Mouse (Mus musculus): ENCODE data around the gene Mia2.
"Not testable (repeated sequence)": the region's sequence is repeated elsewhere in the genome, so short reads cannot be mapped to it uniquely, and the experiment has no call there.

The Mia2 gene

DNA sequence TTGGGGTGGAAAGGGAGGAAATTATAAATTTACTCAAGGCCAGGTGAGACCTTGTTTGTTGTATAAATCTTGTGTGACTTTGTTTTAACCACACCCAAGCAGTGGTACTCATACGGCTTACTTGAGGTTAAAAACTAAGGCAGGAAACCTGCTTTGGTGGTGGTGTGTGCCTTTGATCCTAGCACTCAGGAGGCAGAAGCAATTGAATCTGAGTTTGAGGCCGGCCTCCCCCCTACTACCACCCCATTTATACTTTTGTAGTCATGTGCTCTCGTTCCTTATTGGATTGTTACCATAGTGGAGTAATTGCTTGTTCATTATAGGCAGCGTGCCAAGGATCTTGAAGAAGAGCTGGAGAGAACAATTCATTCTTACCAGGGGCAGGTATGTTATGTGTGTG lies 74.3 kb downstream of the Mia2 start:
- DNase-seq, result no peak

DNA sequence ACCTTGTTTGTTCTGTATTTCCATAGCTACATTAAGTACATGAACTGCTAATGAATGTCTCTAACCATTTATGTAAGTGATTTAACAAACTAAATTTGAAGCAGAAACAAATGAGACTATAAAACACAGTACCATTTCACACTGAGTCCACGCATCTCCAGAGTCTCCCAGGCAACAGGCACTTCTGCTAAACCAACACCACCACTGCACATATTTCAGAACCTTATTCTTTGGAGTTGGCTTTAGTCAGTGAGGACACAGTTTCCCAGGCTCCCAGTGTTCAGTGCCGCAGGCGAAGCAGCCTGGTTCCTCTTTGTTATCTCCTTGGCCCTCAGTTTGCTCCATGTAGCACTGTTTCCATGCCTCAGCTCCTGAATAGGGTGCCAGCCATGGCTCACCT lies 82.2 kb downstream of the Mia2 start:
- no peak for DNase-seq

DNA sequence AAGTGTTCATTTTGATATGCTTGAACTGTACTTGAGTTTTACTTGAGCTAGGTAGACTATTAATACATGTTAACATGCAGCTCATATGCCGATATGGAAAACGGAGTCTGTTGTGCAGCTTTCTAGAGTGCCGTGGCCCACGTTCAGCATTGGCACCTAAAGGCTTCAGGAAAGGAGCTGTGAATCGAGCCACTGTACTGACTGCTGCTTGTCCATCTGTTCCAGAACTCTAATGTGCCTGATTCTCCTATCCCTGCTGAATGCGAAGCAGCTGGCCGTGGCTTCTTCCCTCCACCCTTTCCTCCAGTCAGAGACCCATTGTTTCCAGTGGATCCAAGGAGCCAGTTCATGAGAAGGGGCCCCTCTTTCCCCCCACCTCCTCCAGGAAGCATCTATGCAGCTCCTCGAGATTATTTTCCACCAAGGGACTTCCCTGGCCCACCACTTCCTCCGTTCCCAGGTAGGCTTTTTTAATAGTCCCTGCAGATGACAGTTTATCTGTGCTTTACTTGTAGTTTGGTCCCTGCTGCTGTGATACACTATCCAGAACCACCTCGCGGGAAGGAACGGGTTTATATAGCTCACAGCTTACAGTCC lies 92.6 kb downstream of the Mia2 start:
- DNase-seq, result no peak

DNA sequence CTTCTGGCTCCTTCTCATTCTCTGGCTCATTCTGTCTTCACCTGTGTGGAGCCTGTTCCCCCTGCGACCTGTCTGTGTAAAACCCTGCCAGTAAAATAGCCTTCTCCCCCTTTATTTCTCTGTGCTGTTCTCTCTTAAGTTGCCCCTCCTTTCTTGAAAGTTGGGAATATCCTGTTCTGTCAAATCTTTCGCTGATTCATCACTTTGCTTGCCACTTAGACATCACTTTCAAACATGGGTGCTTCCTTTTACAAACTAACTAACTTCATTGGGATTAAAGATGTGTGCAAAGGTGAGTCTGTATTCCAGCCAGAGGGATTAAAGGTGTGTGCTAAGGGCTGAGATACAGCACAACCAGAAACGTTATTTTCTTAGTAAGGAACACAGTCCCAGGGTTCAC lies 98.0 kb downstream of the Mia2 start:
- DNase-seq, result no peak

DNA sequence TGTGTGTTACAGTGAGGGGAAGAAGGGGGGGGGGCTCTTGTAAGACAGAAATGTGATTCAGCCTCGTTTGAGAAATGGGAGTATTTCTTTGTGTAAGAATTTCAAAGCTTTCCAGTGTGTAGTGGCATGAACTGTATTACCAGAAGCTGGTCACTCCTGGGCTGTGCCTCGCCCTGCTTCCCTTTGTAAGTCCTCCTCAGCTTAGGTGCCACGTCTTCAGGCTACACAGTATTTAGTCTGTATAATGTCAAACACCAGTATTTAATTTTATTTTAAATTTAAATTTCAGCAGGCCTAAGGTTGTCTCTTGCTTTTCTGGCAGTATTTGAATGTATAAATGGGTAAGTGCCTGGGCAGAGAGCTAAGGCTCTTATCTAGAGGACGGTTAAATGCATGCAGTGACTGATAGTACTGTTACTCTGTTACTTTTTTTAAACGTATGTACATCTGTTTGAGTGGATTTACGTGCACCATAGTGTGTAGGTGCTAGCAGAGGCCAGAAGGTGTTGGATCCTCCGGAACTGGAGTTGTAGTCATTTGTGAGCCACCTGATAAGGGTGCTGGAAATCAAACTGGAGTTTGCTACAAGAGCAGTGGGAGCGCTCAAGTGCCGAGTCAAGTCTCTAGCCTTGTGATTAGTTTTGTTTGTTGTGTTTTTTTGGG lies 98.9 kb downstream of the Mia2 start:
- no peak for DNase-seq

DNA sequence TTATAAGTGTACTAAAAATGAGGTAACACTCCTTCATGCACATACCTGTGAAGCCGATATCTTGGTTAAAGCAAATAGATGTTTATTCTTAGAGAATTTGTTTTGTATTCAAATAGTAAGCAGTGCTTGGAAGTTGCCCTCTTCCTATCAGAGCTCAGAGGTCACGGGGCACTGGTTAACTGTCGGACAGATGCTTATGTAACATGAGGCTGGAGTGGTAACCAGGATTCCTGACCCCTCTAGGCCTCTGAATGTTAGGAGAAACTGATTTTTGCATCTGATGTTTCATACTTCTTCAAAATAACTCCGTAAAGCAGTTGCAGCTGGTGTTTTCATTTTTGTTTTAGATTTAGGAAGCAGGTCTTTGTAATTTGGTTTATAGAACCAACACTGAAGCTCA lies 99.5 kb downstream of the Mia2 start:
- DNase-seq, result no peak

DNA sequence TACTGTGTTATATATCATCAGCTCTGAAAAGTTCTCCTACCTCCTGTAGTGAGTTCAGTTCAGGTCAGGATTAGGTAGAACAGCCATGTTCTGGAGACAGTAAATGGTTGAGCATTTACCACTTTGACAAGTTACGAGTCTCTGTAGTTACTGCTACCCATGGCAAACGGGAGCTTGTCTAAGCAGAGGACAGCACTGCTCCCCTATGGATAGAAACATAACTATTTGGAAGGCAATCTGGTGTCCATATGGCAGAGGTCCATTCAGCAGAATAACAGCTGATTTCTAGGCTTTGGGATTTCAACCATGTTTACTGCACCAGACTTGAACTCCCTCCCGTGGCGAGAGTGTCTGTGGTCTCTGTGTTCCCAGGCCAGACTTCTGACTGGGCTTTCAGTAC lies 100.3 kb downstream of the Mia2 start:
- no peak for DNase-seq

DNA sequence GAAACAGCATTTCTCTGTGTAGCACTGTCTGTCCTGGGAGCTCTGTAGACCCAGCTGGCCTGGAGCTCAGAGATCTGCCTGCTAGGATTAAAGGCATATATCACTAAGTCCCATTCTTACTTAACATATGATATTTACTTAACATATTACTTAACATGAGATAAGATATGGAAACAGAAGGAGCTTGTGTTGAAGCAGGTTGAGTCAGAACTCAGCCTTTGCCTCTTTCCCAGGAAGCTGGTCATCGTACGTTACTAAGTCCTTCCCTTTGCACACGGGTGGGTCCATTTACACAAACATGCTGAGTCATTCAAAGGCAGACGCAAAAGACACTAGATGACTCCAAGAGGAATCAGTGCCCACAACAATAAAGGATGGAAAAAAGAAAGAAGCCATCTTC lies 103.2 kb downstream of the Mia2 start:
- no peak for DNase-seq

DNA sequence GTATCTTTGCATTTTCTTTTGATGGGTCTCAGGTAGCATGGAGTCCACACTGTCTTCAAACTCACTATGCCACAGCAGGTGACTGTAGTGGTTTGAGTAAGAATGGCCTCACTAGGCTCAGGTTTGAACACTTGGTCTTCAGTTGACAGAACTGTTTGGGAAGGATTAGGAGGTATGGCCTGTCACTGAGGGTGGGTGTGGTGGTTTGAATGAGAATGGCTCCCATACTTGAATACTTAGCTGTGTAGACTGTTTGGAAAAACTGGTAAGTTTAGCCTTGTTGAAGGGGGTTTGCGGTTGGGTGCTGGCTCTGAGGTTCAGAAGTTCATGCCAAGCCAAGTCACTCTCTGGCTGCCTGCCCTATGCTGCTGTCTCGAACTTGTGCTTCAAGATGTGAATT lies 103.8 kb downstream of the Mia2 start:
- no peak for DNase-seq

DNA sequence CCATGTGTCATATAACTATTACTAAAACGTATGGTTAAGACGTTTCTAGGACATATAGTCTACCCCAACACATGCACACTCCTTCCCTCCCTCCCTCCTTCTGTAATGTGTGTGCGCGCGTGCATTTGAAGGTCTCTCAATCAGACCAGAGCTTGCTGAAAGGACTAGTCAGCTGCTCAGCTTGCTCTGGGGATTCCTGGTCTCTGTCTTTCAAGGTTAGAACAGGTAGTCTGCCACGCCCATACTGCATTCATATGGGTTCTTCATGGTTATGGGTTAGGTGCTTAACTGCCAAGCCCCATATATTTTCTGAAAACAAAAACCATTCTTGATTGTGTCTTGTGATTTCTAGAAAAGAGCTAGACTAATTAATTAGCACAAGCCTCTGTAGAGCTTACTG lies 110.0 kb downstream of the Mia2 start:
- no peak for DNase-seq

DNA sequence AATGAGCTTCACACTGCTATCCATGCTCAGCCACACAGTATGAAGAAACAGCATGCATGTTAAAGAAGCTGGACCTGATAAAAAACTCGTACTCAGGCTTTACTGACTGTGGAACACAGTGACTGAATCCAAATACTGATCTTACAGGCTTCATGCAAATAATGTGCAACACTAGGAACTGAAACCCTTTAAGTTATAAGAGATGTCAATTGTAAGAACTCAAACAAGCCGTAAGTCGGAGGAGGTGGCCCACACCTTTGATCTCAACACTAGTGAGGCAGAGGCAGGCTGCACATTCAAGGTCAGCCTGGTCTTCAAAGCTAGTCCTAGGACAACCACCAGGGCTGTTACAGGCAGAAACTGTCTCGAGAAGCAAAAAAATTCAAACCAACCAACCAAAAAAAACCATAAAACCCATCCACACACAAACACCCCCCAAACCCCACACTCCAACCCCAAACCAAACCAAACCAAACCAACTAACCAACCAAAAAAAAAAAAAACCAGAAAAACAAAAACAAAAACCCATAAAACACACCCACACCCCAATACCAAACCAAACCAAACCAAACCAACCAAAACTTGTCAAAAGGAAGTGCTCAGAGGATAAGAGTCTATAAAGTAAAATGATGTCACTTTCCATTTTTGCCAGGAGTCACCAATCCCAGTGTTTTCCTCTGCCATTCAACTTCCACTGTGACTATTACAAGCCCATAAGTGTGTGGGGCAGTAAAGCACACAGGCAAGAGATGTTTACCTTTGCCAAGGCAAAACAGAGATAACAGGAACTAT lies 110.8 kb downstream of the Mia2 start:
- no peak for DNase-seq

DNA sequence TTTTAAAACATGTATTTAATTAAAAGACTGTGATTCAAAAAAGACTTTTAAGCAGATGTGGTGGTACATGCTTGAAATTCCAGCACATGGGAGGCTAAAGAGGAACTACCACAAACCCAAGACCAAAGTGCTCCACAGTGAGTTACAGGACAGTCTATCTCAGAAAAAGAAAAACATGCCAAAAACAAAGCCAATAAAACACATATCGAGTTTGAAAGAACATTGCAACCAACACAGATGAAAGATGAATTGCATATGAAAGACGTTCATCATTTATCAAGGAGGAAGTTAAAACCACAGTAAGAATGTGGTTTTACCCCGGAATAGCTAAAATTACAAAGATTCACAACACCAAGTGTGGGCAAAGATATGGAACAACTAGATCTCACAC lies 111.4 kb downstream of the Mia2 start:
- DNase-seq, result no peak

DNA sequence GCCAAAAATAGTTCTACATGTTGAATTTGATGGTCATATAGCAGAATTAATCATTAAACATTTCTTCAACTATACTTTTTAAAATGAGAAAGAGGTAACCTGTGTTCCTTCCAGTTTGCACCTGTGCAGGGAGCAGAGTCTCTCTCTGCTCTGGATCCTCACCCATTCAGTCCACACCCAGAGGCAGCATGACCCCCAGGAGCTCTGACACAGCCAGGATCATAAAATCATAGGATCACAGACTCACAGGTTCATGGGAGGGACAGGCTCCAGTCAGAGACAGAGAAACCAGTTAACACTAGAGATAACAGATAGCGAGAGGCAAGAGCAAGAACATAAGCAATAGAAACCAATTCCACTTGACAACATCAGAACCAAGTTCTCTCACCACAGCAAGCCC lies 112.2 kb downstream of the Mia2 start:
- DNase-seq, result no peak

DNA sequence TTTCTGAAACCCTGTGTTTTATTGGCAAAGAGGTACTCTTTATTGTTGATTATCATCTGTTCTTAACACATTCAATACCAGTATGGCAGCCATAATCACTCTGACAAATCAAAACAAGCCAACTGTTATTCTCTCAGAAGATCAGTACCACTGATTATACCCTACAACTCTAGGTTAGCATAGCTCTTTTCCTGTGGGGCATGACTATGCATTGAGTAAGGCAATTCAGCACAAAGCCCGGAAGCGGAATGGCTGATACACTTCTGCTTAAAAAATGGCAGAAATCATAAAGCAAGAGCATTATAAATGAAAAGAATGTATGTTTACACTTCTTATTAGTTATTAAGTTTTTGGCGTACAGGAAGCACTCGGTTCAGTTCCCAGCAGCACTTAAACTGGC lies 120.6 kb downstream of the Mia2 start:
- DNase-seq, result peak; percentile 17

DNA sequence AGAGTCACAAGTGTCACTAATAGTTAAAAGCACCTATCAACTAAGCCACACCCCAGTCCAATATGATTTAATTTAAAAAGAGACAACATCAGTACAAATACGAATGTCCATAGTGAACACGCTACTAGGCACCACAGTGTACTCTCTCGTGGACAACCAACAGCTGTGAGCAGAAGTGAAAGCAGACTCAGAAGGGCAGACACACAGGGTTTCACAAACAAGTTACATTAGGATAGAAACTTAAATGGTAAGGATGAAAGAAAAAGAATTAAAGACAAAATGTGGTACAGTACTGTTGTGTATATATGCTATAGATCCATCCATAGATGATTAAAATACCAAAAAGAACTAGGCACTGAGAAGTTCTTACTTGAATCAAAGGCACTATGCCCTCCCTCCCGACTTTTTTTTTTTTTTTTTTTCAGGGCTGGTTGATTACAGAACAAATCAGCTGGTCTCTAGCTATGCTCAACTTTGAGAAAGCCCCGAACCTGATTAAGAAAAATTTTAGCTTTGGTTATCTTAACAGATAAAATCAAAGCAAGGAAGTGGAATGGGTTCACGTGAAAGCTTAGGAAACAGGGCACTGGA lies 121.2 kb downstream of the Mia2 start:
- DNase-seq, result no peak

DNA sequence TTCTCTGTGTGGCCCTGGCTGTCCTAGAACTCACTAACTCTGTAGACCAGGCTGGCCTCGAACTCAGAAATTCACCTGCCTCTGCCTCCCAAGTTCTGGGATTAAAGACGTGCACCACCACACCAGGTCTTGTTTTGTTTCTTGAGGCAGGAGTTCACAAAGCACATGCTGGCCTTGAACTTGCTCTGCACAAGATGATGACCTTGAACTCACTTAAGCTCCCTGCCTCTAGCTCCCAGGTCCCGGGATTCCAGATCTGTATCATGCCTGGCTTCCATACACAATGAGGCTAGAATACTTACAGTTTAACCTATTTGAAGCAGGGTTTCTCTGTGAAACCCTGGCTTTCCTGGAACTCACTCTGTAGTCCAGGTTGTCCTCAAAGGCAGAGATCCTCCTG lies 121.7 kb downstream of the Mia2 start:
- DNase-seq, result no peak

DNA sequence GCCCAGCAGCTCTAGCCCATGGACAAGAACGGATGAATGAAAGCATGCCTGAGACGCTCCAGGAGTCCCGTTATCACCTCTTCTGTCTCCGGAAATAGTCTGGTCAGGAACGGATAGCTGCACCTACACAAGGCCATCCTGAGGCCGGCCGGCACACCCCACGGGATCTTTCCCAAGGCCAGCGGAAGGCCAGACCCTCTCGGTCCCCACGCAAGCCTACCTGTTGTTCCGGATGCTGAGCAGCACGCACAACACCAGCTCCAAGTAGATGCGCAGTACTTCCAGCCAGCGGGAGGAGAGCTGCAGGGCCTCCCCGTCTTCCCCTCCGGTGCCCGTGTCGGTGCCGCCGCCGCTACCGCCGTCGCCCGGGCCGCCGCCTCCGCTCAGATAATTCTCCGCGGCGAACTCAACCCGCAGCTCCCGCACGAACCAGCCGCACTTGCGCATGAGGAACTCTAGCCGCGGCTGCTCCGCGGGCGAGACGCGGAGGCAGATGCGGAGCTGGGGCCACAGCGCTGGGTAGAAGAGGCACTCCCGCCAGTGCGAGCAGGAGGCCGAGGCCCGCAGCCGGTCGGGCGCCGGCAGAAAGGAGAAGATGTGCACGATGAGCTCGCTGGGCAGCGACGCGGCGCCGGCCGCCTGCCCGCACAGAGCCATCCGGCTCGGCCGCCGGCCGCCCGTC lies 123.2 kb downstream of the Mia2 start:
- DNase-seq, result peak; percentile 67

DNA sequence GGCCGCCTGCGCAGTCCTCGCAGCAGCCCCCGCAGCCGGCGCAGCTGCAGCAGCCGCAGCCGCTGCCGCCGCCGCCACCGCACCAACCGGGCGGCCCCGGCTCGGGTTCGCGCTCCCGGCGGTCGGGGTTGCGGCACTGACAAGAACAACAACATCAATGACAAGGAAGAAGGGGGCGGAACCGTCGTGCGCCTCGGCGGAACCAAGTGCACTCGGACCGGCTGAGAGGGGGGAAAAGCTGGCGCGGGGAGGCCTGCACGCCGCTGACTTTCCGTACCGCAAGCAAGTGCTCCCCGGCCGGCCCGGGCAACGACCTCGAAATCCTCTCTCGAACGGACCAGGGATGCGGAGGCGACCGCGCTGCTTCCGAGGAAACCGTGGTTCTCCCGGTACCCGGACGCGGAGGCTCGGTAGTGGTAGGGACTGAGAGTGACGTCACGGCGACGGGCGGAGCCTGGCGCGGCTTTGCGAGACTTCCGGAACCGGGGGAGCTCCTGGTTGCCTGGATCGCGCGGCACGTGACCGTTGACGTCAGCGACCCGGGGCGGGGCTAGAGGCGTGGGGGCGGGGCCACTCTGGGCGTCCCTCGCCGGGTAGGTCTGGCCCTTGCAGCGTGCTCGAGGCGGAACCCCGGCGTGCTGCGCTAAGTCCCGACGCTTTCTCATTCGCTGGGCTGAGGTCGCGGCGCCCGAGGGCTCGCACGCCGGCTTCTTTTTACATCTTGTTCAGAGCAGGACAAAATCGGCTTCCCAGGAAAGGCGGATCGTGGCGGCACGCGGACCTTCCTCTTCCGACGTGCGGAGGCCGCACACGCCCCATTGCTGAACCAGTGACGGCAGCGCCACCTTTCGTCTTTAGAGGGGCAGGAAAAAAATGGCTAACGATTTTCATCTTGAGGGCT lies 124.0 kb downstream of the Mia2 start, which contains the start of gene Fbxo33:
Fbxo33 (minus strand) TSS at position 401 of the 901 bp plus-strand sequence.
- DNase-seq, result peak; percentile 97

DNA sequence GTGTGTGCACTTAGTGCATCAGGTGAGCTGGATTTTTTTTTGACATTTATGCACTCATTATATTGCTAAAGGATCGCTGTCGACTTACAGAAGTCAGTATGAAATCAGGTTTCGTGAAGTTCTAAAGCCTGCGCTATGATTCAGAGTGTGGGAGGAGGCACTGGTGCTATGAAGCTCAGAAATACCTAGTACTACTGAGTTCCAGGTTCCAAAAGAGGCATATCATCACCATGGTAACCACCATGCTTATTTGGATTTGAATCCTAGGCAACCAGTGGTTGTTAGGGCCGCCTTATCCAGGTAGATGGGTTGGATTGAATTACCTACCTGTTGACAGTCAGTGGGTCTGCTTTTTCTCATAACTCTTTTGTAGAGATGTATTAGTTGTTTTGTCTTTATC lies 132.8 kb downstream of the Mia2 start:
- DNase-seq, result no peak

DNA sequence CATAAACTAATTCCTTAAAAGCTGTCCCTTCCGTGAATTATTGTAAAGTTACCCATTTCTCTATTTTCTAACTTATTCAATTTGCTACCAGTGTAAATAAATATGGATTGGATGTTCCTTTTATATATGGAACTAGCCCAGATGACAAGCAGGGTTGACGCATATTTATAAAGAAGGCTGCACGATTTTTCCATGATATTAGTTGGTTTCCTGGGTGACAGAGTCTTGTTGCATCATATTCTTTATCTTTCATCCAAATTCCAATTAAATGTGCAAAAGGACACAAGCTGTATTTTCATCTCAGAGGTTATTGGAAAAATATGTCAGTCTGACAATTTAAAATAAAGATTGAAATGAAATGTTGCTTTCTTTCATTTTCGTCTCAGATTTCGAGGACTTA lies 142.8 kb downstream of the Mia2 start:
- no peak for DNase-seq

DNA sequence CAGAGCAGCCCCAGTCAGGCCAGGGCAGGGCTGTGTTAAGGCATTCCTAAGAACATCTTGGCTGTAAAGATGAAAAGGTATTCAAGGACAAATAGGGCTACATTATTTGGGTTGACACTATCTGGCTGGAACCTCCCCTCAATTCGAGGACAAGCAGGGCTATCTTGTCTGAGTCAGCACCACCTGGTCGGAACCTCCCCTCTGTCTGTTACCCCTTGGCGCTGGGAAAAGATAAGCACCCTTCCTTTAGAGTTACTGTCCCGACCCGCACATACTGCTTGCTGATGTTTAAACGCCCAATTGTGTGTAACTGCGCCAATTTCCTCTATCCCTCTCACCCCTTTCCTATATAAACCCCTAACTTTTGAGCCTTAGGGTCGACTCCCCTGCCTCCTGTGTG lies 145.4 kb downstream of the Mia2 start:
- DNase-seq, result not testable (repeated sequence)

All from thymus, postnatal 4 days (tissue).